Mouse (Mus musculus): ENCODE measurements at regions not wholly inside any gene's neighbourhood (a gene's known extent, or its start where the extent isn't known, plus 50 kb on each side); places are given as distances from the start of the nearest gene placed in this dataset.

DNA sequence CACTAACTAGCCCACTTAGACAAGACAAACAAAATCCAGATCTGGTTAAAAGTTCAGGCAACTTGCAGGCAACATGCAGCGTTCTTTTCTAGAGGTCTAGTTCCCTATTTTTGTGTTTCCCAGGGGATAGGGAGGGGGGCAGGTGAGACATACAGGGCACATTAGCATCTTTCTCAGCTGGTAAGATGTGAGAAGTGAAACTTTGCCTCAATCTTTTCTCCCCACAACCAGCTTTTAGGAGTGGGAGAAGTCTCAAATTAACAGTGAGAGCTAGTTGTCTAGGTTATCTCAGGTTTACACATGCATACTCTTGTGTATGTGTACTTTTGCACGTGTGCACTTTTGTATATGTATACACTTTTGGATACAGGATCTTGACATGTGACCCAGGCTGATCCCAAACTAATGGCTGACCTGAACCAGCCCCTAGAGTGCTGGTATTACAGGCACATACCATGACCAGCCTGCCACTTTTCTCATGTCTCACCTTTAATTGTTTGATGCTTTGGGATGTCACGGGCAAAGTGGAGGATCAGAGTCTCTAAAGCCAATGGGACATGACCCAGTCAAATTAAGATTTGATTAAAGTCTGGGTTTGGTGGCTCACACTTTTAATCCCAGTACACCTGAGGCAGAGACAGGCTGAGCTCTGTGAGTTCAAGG, 60.3 kb upstream of the Ube2e1 start:
- DNase-seq, result no peak

DNA sequence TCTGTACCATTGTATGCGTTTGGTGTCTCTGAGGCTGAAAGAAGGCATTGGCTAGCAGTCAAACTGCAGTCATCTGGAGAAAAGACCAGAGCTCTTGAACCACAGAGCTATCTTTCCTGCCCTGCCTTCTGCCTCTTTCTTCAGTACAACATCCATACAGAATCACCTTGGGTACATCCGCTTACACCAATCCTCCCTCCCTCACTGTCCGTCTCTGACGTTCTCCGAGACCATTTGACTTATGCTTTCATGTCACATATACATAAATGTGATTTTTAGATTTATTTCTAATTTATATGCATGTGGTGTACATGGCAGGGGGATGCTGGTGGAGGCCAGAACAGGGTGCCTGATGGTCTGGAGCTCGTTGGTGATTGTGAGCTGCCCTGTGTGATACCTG, 57.7 kb upstream of the Ube2e1 start:
- no peak for DNase-seq

DNA sequence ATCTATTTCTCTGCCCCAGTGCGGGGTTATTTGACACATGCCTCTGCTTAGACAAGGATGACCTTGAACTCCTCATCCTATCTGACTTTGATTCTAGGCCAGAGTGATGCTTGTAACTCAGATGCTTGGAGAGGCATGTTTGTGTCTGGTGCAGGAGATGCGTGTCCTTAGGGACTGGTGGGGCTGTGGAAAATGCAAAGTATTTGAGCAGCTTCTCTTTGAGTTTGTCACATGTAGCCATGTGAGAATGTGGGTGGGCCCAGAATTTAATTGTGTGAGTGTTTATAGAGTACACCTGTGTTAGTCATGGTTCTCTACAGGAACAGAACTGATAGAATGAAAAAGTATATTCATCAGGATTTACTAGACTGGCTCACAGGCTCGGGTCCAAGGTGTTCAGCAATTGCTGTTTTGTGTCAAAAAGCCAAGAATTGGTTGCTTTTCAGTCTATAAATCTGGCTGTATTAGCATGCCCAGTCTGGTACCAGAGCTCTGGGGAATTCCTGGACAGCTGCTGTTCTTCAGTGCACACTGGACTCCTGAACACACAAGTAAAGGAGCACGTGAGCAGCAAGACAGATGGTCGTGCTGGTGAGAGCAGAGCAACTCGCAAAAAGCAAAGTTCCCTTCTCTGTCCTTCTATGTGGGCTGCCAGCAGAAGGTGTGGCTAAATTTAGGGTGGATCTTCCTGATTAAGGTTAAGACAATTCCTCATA, 54.5 kb upstream of the Ube2e1 start:
- no peak for DNase-seq

Data from cerebellum, postnatal 25 days (tissue).